Mouse (Mus musculus): ENCODE data around the gene Nr3c2. TPM values are rescaled to one million over a fixed set of nuclear protein-coding genes. Genes with fewer than 3 reads are reported as not detected.

Nr3c2 gene
- total RNA-seq, 1 experiment = 1.4 TPM

DNA sequence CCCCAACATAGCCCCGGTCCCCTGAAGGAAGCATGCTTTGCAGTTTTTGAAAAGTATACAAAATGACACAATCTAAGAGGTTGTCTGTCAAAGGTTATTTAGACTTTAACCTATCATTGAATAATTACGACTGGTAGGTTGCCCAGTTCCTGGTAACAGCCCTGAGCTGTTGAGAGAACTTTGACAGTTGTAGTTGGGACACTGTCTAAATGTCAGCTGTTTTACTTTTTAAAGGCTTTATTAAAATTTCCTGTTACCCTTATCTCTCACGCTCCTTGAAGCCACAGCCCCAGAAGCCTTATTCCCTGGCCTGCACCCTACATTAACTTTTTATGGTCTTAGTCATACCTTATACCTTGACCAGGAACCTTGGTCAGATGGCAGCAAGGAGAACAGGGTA is 147.5 kb downstream of the Nr3c2 start:
- Histone ChIP-seq H3K36me3 (ENCODE audit: control insufficient read depth, insufficient read depth, low read length, poor library complexity, severe bottlenecking) (no peaks in the 10 kb centered on the region), H3K27ac (ENCODE audit: insufficient read depth, low read depth, low read length, poor library complexity, severe bottlenecking) (no peak overlapping the region), H3K9me3 (ENCODE audit: control insufficient read depth, insufficient read depth, low read depth, low read length) (no peaks in the 10 kb centered on the region), H3K9ac (ENCODE audit: insufficient read depth, low read depth, low read length, poor library complexity, severe bottlenecking) (no peak overlapping the region), H3K4me3 (ENCODE audit: insufficient read depth in 1 of 2, low read depth in 1 of 2, low read length in 2 of 2, poor library complexity in 1 of 2, severe bottlenecking in 1 of 2) (no peak overlapping the region), H3K4me1 (ENCODE audit: control insufficient read depth in 2 of 2, insufficient read depth in 2 of 2, low read length in 2 of 2, poor library complexity in 1 of 2) (no peaks in the 10 kb centered on the region)
- in situ Hi-C loops (cut with MboI; ENCODE audit: low sequenced_read_pairs in 2 of 2, unreplicated experiment in 2 of 2) = no loop called here
- no peak for DNase-seq (ENCODE audit: low read depth, low spot score)
- no peak for TF ChIP-seq HCFC1 (IDR thresholded peaks at IDR 0.05; ENCODE audit: borderline replicate concordance, insufficient read depth, low read length)
- no peak for TF ChIP-seq ZNF384 (IDR thresholded peaks at IDR 0.05; ENCODE audit: low read depth, low read length)
- no peak for TF ChIP-seq MAFK (IDR thresholded peaks at IDR 0.05; ENCODE audit: insufficient read depth, low read depth, low read length)
- no peak for TF ChIP-seq ZC3H11A (IDR thresholded peaks at IDR 0.05; ENCODE audit: borderline replicate concordance, low read depth, low read length)
- no peak for TF ChIP-seq CHD2 (IDR thresholded peaks at IDR 0.05; ENCODE audit: low read depth, low read length)

- Histone ChIP-seq H3K36me3 (ENCODE audit: control insufficient read depth, insufficient read depth, low read length, poor library complexity, severe bottlenecking) (no peaks in the 10 kb centered on the region), H3K4me3 (ENCODE audit: insufficient read depth in 1 of 2, low read depth in 1 of 2, low read length in 2 of 2, poor library complexity in 1 of 2, severe bottlenecking in 1 of 2) (no peak overlapping the region), H3K9me3 (ENCODE audit: control insufficient read depth, insufficient read depth, low read depth, low read length) (no peaks in the 10 kb centered on the region), H3K4me1 (ENCODE audit: control insufficient read depth in 2 of 2, insufficient read depth in 2 of 2, low read length in 2 of 2, poor library complexity in 1 of 2) (no peaks in the 10 kb centered on the region), H3K9ac (ENCODE audit: insufficient read depth, low read depth, low read length, poor library complexity, severe bottlenecking) (no peak overlapping the region), H3K27ac (ENCODE audit: insufficient read depth, low read depth, low read length, poor library complexity, severe bottlenecking) (no peak overlapping the region)
- no peak for TF ChIP-seq ZC3H11A (IDR thresholded peaks at IDR 0.05; ENCODE audit: borderline replicate concordance, low read depth, low read length)
- no peak for TF ChIP-seq HCFC1 (IDR thresholded peaks at IDR 0.05; ENCODE audit: borderline replicate concordance, insufficient read depth, low read length)
- TF ChIP-seq ZNF384 (IDR thresholded peaks at IDR 0.05; ENCODE audit: low read depth, low read length) = no peak
- no peak for TF ChIP-seq CHD2 (IDR thresholded peaks at IDR 0.05; ENCODE audit: low read depth, low read length)
- TF ChIP-seq MAFK (IDR thresholded peaks at IDR 0.05; ENCODE audit: insufficient read depth, low read depth, low read length) = no peak
- DNase-seq (ENCODE audit: low read depth, low spot score) = no peak
- in situ Hi-C loops (cut with MboI; ENCODE audit: low sequenced_read_pairs in 2 of 2, unreplicated experiment in 2 of 2) = no loop called here
Measured at GRCm38 (mm10) chr8:77051399-77052275, 152.4 kb downstream of the Nr3c2 start.

- Histone ChIP-seq H3K9ac (ENCODE audit: insufficient read depth, low read depth, low read length, poor library complexity, severe bottlenecking) (no peak overlapping the region), H3K9me3 (ENCODE audit: control insufficient read depth, insufficient read depth, low read depth, low read length) (no peaks in the 10 kb centered on the region), H3K4me1 (ENCODE audit: control insufficient read depth in 2 of 2, insufficient read depth in 2 of 2, low read length in 2 of 2, poor library complexity in 1 of 2) (no peaks in the 10 kb centered on the region), H3K36me3 (ENCODE audit: control insufficient read depth, insufficient read depth, low read length, poor library complexity, severe bottlenecking) (no peaks in the 10 kb centered on the region), H3K4me3 (ENCODE audit: insufficient read depth in 1 of 2, low read depth in 1 of 2, low read length in 2 of 2, poor library complexity in 1 of 2, severe bottlenecking in 1 of 2) (no peak overlapping the region), H3K27ac (ENCODE audit: insufficient read depth, low read depth, low read length, poor library complexity, severe bottlenecking) (no peak overlapping the region)
- TF ChIP-seq ZNF384 (IDR thresholded peaks at IDR 0.05; ENCODE audit: low read depth, low read length) (no peak), HCFC1 (IDR thresholded peaks at IDR 0.05; ENCODE audit: borderline replicate concordance, insufficient read depth, low read length) (no peak), ZC3H11A (IDR thresholded peaks at IDR 0.05; ENCODE audit: borderline replicate concordance, low read depth, low read length) (no peak), CHD2 (IDR thresholded peaks at IDR 0.05; ENCODE audit: low read depth, low read length) (no peak), MAFK (IDR thresholded peaks at IDR 0.05; ENCODE audit: insufficient read depth, low read depth, low read length) (no peak)
- DNase-seq (ENCODE audit: low read depth, low spot score) = no peak
- in situ Hi-C loops (cut with MboI; ENCODE audit: low sequenced_read_pairs in 2 of 2, unreplicated experiment in 2 of 2) = no loop called here
Measured at GRCm38 (mm10) chr8:77055492-77056021, 156.3 kb downstream of the Nr3c2 start.

GRCm38 (mm10) chr8:77056853-77057252 is 157.6 kb downstream of the Nr3c2 start:
- in situ Hi-C loops (cut with MboI; ENCODE audit: low sequenced_read_pairs in 2 of 2, unreplicated experiment in 2 of 2) = no loop called here
- TF ChIP-seq ZC3H11A (IDR thresholded peaks at IDR 0.05; ENCODE audit: borderline replicate concordance, low read depth, low read length) (no peak), ZNF384 (IDR thresholded peaks at IDR 0.05; ENCODE audit: low read depth, low read length) (no peak), CHD2 (IDR thresholded peaks at IDR 0.05; ENCODE audit: low read depth, low read length) (no peak), MAFK (IDR thresholded peaks at IDR 0.05; ENCODE audit: insufficient read depth, low read depth, low read length) (no peak), HCFC1 (IDR thresholded peaks at IDR 0.05; ENCODE audit: borderline replicate concordance, insufficient read depth, low read length) (no peak)
- no peaks in the 10 kb centered on the region for H3K4me1 ChIP-seq (ENCODE audit: control insufficient read depth in 2 of 2, insufficient read depth in 2 of 2, low read length in 2 of 2, poor library complexity in 1 of 2)

More at GRCm38 (mm10) chr8:77056853-77057252, 157.6 kb downstream of the Nr3c2 start:
- H3K27ac ChIP-seq (ENCODE audit: insufficient read depth, low read depth, low read length, poor library complexity, severe bottlenecking) = no peak overlapping the region
- no peaks in the 10 kb centered on the region for H3K9me3 ChIP-seq (ENCODE audit: control insufficient read depth, insufficient read depth, low read depth, low read length)
- H3K36me3 ChIP-seq (ENCODE audit: control insufficient read depth, insufficient read depth, low read length, poor library complexity, severe bottlenecking) = no peaks in the 10 kb centered on the region
- no peak for DNase-seq (ENCODE audit: low read depth, low spot score)
- no peak overlapping the region for H3K4me3 ChIP-seq (ENCODE audit: insufficient read depth in 1 of 2, low read depth in 1 of 2, low read length in 2 of 2, poor library complexity in 1 of 2, severe bottlenecking in 1 of 2)
- no peak overlapping the region for H3K9ac ChIP-seq (ENCODE audit: insufficient read depth, low read depth, low read length, poor library complexity, severe bottlenecking)
